Mouse (Mus musculus) right cerebral cortex, postnatal 14 days (tissue): ENCODE measurements around the gene Apoe.

Experiments used
- DNase-seq: peaks from one replicate; pipeline ENCODE4 v3.0.0; 2022

Gene Apoe

GRCm38 (mm10) chr7:19715239-19716054 is 16.5 kb upstream of the Apoe start, which contains the start of gene Tomm40:
Tomm40 (minus strand) TSS chr7:19715438.
- DNase-seq = peak; percentile 97

DNA sequence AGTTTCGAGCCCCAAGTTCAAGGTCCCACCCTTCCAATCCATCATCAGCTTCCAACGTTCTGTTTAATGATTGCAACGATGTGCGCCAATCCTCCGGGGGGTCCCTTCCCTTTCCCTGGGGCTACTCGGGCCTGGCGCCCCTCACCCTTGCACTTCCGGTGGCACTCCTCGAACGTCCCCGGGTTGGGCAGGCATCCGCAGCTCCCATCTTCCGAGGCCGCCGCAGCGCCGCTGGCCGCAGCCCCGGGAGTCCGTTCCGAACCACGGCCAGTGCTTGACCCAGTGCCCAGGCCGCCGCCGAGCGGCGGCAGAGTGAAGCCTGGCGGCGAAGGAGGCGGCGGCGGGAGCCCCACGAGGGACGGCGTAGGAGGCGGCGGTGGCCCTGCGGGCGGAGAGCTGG is 15.8 kb upstream of the Apoe start:
- no peak for DNase-seq

GRCm38 (mm10) chr7:19713598-19713997 is 14.6 kb upstream of the Apoe start:
- DNase-seq = no peak

DNA sequence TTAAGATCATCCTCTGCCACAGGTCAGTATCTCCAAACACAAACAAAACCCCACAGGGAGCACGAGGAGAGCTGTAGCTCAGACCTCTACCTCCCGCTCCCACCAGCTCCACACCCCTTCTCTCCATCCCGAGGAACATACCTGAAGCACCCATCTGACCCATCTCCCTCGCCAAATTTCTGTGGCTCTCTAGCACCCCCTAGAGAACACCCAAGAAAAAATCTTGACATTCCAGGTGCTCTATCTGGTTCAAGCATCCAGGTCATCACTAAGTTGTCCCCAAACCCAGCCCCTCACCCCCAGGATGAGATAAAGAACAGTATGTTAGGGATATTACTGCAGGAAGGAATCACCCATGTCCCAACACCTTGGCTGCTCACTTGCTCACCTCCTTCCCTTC is 14.2 kb upstream of the Apoe start:
- no peak for DNase-seq

GRCm38 (mm10) chr7:19712414-19712813 is 13.4 kb upstream of the Apoe start:
- no peak for DNase-seq

- no peak for DNase-seq
Observed at GRCm38 (mm10) chr7:19710650-19711049, 11.7 kb upstream of the Apoe start.

DNA sequence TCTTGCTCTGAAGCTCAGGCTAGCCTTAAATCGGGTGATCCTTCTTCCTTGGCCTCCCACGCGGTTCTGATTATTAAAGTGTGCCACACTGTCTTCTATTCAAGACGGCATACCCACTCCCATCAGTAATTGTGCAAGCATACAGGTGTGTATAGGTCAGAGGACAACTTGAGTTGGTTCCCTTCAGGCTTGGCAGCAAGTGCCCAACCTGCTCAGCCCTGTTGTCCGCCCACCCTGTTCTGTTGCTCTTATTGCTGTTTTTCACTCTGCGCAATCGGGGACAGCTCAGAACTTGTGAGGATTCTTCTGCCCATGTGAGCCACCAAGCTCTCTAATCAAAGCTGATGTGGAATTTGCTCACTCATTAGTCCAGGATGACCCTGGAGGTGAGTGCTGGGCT is 6.3 kb upstream of the Apoe start:
- DNase-seq = no peak

DNA sequence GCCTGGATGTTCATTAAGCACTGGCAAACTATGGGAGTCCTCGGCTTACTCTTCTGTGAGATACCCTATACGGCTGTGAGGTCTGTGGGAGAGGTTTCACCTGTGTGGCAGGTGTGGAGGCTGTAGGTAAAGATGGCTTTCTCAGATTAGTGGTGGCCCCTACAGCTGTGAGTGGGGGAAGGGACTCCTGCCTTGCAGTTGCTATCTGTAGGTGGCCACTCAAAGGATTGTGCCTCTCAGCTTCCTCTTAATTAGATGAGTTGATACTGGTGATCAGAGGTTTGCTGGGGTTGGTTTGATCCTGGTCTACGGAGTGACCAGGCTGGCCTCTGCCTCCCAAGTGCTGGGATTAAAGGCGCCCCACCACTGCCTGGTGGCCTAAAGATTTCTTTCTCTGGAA is 5.5 kb upstream of the Apoe start:
- DNase-seq = no peak

GRCm38 (mm10) chr7:19702859-19703555 is 4.0 kb upstream of the Apoe start:
- no peak for DNase-seq

DNA sequence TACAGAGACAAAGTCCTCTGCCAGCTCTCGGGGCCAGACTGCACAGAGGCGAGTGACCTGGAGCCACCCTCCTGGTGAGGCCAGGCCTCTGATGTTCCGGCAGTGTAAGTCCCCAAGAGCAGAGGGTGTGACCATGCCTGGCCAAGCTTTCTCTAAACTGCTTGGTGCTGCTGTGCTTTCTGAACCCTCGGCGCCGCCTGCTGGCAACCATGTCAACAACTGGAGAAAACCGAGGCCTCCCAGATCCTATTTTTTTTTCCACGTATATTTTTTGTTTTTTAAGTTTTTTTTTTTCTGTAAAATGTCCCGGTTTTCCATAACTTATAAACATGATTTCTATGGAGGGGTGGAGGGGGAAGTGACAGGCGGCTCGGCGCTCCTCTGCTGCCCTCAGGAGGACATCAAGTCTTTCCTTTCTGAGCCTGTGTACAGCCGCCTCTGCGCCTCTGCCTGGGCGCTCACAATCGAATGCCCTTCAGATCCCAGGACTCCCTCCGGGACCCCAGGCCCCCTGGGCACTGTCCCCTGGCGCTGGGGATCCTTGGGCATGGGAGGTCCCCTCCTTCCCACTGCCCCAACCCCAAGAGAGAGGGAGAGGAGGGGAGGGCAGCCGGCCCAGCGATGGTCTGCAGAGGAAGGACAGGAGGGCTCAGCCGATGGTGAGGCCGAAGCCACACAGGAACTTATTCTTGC is 2.2 kb upstream of the Apoe start:
- peak; percentile 75 for DNase-seq

DNA sequence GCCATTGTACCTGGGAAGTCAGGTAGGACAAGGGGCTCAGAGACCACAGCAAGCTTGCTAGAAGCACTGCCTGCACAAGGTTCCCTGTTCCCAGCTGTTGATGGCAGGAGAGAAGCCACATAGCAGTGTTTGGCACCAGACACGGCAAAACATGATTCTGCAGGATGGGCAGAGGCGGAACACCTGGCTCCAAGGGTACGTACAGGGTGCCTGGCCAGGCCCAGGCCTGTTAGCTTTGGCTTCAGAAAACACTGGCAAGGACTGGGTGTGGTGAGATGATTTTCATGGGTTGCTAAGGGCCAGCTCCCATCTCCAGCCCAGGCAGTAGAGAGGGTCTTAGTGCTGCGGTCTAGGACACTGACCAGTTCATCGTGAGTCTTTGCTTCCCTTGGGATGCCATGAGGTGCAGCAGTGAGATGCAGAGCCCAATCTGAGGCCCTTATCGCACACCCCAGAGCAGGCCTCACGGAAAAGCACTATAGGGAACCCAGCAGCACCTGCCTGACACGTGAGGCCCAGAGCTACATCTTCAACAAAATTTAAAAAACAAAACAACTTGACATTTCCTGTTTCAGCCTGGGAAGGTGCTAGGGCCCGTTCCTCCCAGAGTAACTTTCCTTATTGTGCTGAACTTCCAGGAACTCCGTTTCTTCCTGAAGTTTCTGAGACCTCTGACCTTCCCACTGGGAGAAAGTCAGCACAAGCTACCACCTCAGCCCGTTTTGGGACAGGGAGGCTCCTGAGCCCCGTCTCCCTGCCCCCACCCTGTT is 1.5 kb upstream of the Apoe start:
- DNase-seq = no peak

- DNase-seq = no peak
Observed at GRCm38 (mm10) chr7:19699827-19700148, 800 bp upstream of the Apoe start.

GRCm38 (mm10) chr7:19697949-19698906 is 760 bp downstream of the Apoe start:
- no peak for DNase-seq

DNA sequence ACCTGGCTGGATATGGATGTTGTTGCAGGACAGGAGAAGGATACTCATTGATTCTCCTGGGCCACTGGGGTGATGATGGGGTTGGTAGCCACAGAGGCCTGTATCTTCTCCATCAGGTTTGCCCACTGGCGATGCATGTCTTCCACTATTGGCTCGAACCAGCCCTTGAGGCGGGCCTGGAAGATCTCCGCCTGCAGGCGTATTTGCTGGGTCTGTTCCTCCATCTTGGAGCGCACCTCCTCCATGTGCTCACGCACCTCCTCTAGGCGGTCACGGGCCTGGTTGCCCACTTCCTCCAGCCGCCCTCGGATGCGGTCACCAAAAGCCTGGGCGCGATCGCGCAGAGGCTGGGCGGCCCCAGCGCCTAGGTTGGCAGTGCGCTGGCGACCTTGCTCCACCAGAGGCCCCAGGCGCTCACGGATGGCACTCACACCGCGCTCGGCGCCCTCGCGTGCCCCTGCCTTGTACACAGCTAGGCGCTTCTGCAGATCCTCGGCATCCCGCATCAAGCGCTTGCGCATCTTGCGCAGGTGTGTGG is 2.6 kb downstream of the Apoe start:
- no peak for DNase-seq

- DNase-seq = no peak
Observed at GRCm38 (mm10) chr7:19695881-19696280, 3.1 kb downstream of the Apoe start.

DNA sequence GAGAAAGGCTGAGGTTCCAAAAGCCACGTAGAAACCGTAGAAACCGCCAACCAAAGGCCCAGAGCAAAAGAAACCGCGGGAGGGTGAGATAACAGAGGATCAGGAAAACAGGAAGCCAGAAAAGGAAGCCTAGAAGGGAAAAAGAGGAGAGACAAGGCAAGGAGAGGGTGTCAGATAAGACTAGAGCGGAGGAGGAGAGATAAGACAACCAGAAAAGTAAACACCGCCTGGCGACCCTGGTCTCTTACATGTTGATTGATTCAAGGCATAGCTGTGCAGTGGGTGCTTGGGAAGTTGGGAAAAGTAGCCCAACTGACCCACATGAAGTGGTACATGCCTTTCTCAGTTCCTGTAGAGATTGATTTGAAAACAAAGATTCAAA is 3.8 kb downstream of the Apoe start:
- DNase-seq = no peak

GRCm38 (mm10) chr7:19694336-19695212 is 4.4 kb downstream of the Apoe start:
- DNase-seq = no peak

GRCm38 (mm10) chr7:19693421-19693820 is 5.6 kb downstream of the Apoe start:
- DNase-seq = peak; percentile 55

DNA sequence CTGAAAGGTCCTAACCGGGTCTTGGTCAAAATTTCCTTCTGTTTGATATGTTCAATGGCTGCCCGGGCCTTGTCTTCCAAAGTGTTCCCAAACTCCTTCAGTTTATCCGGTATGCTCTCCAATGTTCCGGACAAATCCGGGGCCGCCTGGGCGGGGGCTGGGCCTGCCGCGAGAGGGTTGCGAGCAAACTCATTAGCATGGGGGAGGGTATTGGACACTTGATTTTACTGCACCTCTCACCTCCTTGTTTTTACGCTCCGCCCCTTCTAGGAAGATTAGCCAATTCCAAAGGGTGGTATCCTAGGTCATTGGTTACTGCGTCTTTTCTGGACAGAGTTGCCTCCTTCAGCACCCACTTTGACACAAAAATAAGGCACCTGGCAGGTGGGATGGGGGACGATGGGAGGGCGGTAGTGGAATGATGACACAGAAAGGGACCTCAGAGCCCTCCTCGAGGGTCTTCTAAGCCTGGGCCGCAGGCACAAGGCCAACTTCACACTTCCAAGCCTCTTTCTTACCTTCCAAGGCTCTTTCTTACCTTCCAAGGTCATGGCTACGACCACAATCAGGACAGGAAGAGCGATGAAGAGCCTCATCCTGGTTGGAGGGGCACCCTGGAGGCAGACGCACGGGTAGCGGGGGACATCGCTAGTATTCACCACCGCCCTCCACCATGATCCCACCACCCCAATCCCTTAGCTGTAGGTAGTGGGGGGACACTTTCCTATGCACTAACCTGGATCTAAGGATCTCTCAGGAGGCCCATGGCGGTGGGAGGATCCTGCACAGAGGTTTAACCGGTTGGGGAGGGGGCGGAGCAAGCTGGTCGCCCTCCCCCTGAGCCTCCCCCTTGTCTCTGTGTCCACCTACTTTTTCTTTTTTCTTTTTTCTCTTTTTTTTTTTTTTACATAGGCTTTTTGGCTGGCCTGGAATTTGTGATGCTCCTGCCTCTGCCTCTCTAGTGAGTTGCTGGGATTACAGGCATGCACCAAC is 6.8 kb downstream of the Apoe start, which contains the start of gene Apoc1:
Gene Apoc1 (minus strand): TSS at position 788 of the 993 bp plus-strand sequence.
- no peak for DNase-seq
